Mouse (Mus musculus): ENCODE measurements around the gene Cacna2d3.

GRCm38 (mm10) chr14:29433076-29433714, 288.5 kb downstream of the Cacna2d3 start:
- TF ChIP-seq CTCF (IDR thresholded peaks at IDR 0.05; ENCODE audit: low read depth) = no peak
- TF ChIP-seq EP300 (IDR thresholded peaks at IDR 0.05; ENCODE audit: low read depth) = no peak

All from liver, postnatal 0 days (tissue).